21 mouse cellular contexts compared by ENCODE assay signal in genomic region chr3:129962533-129962932, GRCm38 (mm10). TPM values are rescaled to one million over a fixed set of nuclear protein-coding genes. Genes with fewer than 3 reads are reported as not detected.
DNase-seq lines count a peak whose midpoint lies in the region; ATAC-seq and TF ChIP-seq lines count a peak whose summit lies in the region.
"Had no signal": no experiment of that assay in that cellular context is flagged by ENCODE, and none has a peak within 500 bp of the region (broad histone marks: within the 10 kb centered on the region; RNA-seq: fewer than 3 reads in every experiment).

No protein-coding gene starts in this region.

- 77% methylated on average over 8 of the region's 8 CpGs for WGBS in liver, postnatal 0 days (ENCODE audit: insufficient replicate concordance)
- 27% methylated on average over 8 of the region's 8 CpGs for WGBS in neural tube, embryonic 14.5 days
- 56% methylated on average over 8 of the region's 8 CpGs for WGBS in kidney, embryonic 16.5 days

- H3K4me3 ChIP-seq in liver, postnatal 0 days (ENCODE audit: low read depth, low read length), result no peak overlapping the region
- H3K4me3 ChIP-seq in neural tube, embryonic 14.5 days (ENCODE audit: low read depth, low read length), result no peak overlapping the region
- no peak overlapping the region for H3K4me3 ChIP-seq in kidney, embryonic 16.5 days (ENCODE audit: low read length)
- H3K4me3 ChIP-seq: forebrain, embryonic 10.5 days; forebrain, embryonic 13.5 days; heart, adult 2 months; hindbrain, embryonic 12.5 days; hindbrain, embryonic 15.5 days had no signal

- no peak overlapping the region for H3K27ac ChIP-seq in liver, postnatal 0 days (ENCODE audit: low read depth)
- no peak overlapping the region for H3K27ac ChIP-seq in neural tube, embryonic 14.5 days (ENCODE audit: low read depth, low read length)
- no peak overlapping the region for H3K27ac ChIP-seq in kidney, embryonic 16.5 days (ENCODE audit: low read length)
- H3K27ac ChIP-seq: forebrain, embryonic 10.5 days; forebrain, embryonic 13.5 days; heart, adult 2 months; hindbrain, embryonic 12.5 days; hindbrain, embryonic 15.5 days had no signal

- peak; percentile 80 for ATAC-seq in frontal cortex, adult (ENCODE audit: low TSS enrichment)
- ATAC-seq in liver, postnatal 0 days, result no peak
- ATAC-seq in neural tube, embryonic 14.5 days (ENCODE audit: low read depth), result peak; percentile 44
- ATAC-seq in kidney, embryonic 16.5 days (ENCODE audit: low FRiP score, low TSS enrichment), result no peak
- ATAC-seq: forebrain, embryonic 13.5 days; forebrain, embryonic 16.5 days; Patski had no signal

- no peaks in the 10 kb centered on the region for H3K9me3 ChIP-seq in liver, postnatal 0 days (ENCODE audit: low read length)
- no peaks in the 10 kb centered on the region for H3K9me3 ChIP-seq in neural tube, embryonic 14.5 days (ENCODE audit: control insufficient read depth, low read length)
- no peaks in the 10 kb centered on the region for H3K9me3 ChIP-seq in kidney, embryonic 16.5 days (ENCODE audit: low read length)
- H3K9me3 ChIP-seq: forebrain, embryonic 10.5 days; forebrain, embryonic 13.5 days; hindbrain, embryonic 12.5 days; hindbrain, embryonic 15.5 days had no signal

- no peak for TF ChIP-seq CTCF in liver, postnatal 0 days (IDR thresholded peaks at IDR 0.05; ENCODE audit: low read depth)

- TF ChIP-seq EP300 in liver, postnatal 0 days (IDR thresholded peaks at IDR 0.05; ENCODE audit: low read depth), result no peak

- no peak for DNase-seq in frontal cortex, postnatal 25 days (ENCODE audit: low spot score in 2 of 2)
- DNase-seq in liver, postnatal 0 days, result peak; percentile 5
- no peak for DNase-seq in liver
- no peak for DNase-seq in urinary bladder, adult 2 months (ENCODE audit: low spot score)
- DNase-seq: adrenal gland, postnatal 10 days; adrenal gland, postnatal 36 days; cerebellum, adult 11 months; cerebellum, adult 2 months; cerebellum, postnatal 10 days; gastrocnemius, postnatal 25 days; heart, adult 2 months had no signal

- no peak overlapping the region for H3K9ac ChIP-seq in liver, postnatal 0 days (replicated peaks)
- H3K9ac ChIP-seq in neural tube, embryonic 14.5 days (replicated peaks; ENCODE audit: low read depth, low read length), result no peak overlapping the region
- no peak overlapping the region for H3K9ac ChIP-seq in kidney, embryonic 16.5 days (replicated peaks; ENCODE audit: low read length)
- H3K9ac ChIP-seq: forebrain, embryonic 13.5 days; hindbrain, embryonic 12.5 days; hindbrain, embryonic 15.5 days had no signal

- no peaks in the 10 kb centered on the region for H3K36me3 ChIP-seq in liver, postnatal 0 days (replicated peaks; ENCODE audit: insufficient read depth, low read length)
- no peaks in the 10 kb centered on the region for H3K36me3 ChIP-seq in neural tube, embryonic 14.5 days (ENCODE audit: control insufficient read depth, insufficient read depth, low read length)
- H3K36me3 ChIP-seq in kidney, embryonic 16.5 days (ENCODE audit: insufficient read depth, low read length), result no peaks in the 10 kb centered on the region
- H3K36me3 ChIP-seq: forebrain, embryonic 10.5 days; hindbrain, embryonic 12.5 days; hindbrain, embryonic 15.5 days had no signal

- H3K27me3 ChIP-seq in liver, postnatal 0 days (ENCODE audit: insufficient read depth, low read length), result no peaks in the 10 kb centered on the region
- no peaks in the 10 kb centered on the region for H3K27me3 ChIP-seq in neural tube, embryonic 14.5 days (ENCODE audit: control insufficient read depth, insufficient read depth, low read length)
- H3K27me3 ChIP-seq in kidney, embryonic 16.5 days (ENCODE audit: insufficient read depth, low read length), result no peaks in the 10 kb centered on the region; the same call in 1 of the 2 replicates
- H3K27me3 ChIP-seq: forebrain, embryonic 13.5 days; hindbrain, embryonic 12.5 days; hindbrain, embryonic 15.5 days; Patski had no signal

- H3K4me2 ChIP-seq in liver, postnatal 0 days (ENCODE audit: low read depth, low read length), result no peak overlapping the region
- H3K4me2 ChIP-seq in neural tube, embryonic 14.5 days (ENCODE audit: low read depth, low read length), result no peak overlapping the region
- H3K4me2 ChIP-seq in kidney, embryonic 16.5 days (replicated peaks; ENCODE audit: low read depth, low read length), result no peak overlapping the region
- H3K4me2 ChIP-seq: forebrain, embryonic 13.5 days; heart, embryonic 11.5 days; hindbrain, embryonic 12.5 days; hindbrain, embryonic 15.5 days had no signal

- H3K4me1 ChIP-seq in liver, postnatal 0 days (ENCODE audit: insufficient read depth), result no peaks in the 10 kb centered on the region
- peaks cover 5% of the 10 kb centered on the region; the same call in 1 of the 2 replicates for H3K4me1 ChIP-seq in neural tube, embryonic 14.5 days (ENCODE audit: control insufficient read depth, insufficient read depth, low read length)
- no peaks in the 10 kb centered on the region for H3K4me1 ChIP-seq in kidney, embryonic 16.5 days (ENCODE audit: insufficient read depth, low read length)
- H3K4me1 ChIP-seq: forebrain, embryonic 10.5 days; hindbrain, embryonic 12.5 days; hindbrain, embryonic 15.5 days had no signal

RNA-seq across cellular contexts. Expression of gene Mcub, which starts 7.5 kb away (rescaled TPM):
- polyA plus RNA-seq in liver, postnatal 0 days (2015; fragmentation: Nextera tagmentation; extraction: Ambion mirVana), result 7.8 and 7.9 TPM in 2 replicates
- polyA plus RNA-seq in neural tube, embryonic 14.5 days (2014; fragmentation: Nextera tagmentation; extraction: Ambion mirVana), result 8.0 and 8.8 TPM in 2 replicates
- 12.2 and 12.5 TPM in 2 replicates for polyA plus RNA-seq in urinary bladder, adult 2 months (2012; rRNA removed)
- 2.1 and 2.8 TPM in 2 replicates for polyA plus RNA-seq in kidney, embryonic 16.5 days (2015; fragmentation: Nextera tagmentation; extraction: Ambion mirVana)

Comparison
In these comparisons a context has a peak if more than half of its experiments do, and no peak if none do; other contexts are left out.
1. ATAC-seq: peak in frontal cortex, adult (single experiment) and neural tube, embryonic 14.5 days (single experiment); none in liver, postnatal 0 days (single experiment) and kidney, embryonic 16.5 days (single experiment).